Mouse (Mus musculus): ENCODE measurements at regions not wholly inside any gene's neighbourhood (a gene's known extent, or its start where the extent isn't known, plus 50 kb on each side); places are given as distances from the start of the nearest gene placed in this dataset.

- DNase-seq = no peak
Measured at GRCm38 (mm10) chr6:117237096-117237495, 68.8 kb downstream of the Cxcl12 start.

- DNase-seq = no peak
Measured at GRCm38 (mm10) chr6:117241206-117241605, 72.9 kb downstream of the Cxcl12 start.

GRCm38 (mm10) chr6:117245398-117245797 lies 77.1 kb downstream of the Cxcl12 start:
- no peak for DNase-seq

GRCm38 (mm10) chr6:117245849-117246248 lies 77.5 kb downstream of the Cxcl12 start:
- DNase-seq = no peak

- DNase-seq = peak; percentile 62
Measured at GRCm38 (mm10) chr6:117249230-117249921, 81.0 kb downstream of the Cxcl12 start.

- no peak for DNase-seq
Measured at GRCm38 (mm10) chr6:117250051-117250450, 81.7 kb downstream of the Cxcl12 start.

- DNase-seq = no peak
Measured at GRCm38 (mm10) chr6:117251383-117251925, 83.1 kb downstream of the Cxcl12 start.

- no peak for DNase-seq
Measured at GRCm38 (mm10) chr6:117252361-117252760, 84.0 kb downstream of the Cxcl12 start.

- no peak for DNase-seq
Measured at GRCm38 (mm10) chr6:117253036-117253435, 84.7 kb downstream of the Cxcl12 start.

- no peak for DNase-seq
Measured at GRCm38 (mm10) chr6:117253586-117254330, 85.4 kb downstream of the Cxcl12 start.

- peak; percentile 87 for DNase-seq
Measured at GRCm38 (mm10) chr6:117254620-117255228, 86.4 kb downstream of the Cxcl12 start.

- DNase-seq = no peak
Measured at GRCm38 (mm10) chr6:117255399-117256098, 87.2 kb downstream of the Cxcl12 start.

GRCm38 (mm10) chr6:117256099-117256471 lies 87.8 kb downstream of the Cxcl12 start:
- no peak for DNase-seq

GRCm38 (mm10) chr6:117257591-117257990 lies 89.3 kb downstream of the Cxcl12 start:
- no peak for DNase-seq

GRCm38 (mm10) chr6:117267906-117268305 lies 99.6 kb downstream of the Cxcl12 start:
- DNase-seq = no peak

GRCm38 (mm10) chr6:117268376-117268775 lies 100.0 kb downstream of the Cxcl12 start:
- no peak for DNase-seq

GRCm38 (mm10) chr6:117270261-117270660 lies 101.9 kb downstream of the Cxcl12 start:
- no peak for DNase-seq

- no peak for DNase-seq
Measured at GRCm38 (mm10) chr6:117271562-117272226, 103.4 kb downstream of the Cxcl12 start.

GRCm38 (mm10) chr6:117272227-117272955 lies 104.1 kb downstream of the Cxcl12 start:
- peak; percentile 61 for DNase-seq

GRCm38 (mm10) chr6:117275915-117276314 lies 107.6 kb downstream of the Cxcl12 start:
- DNase-seq = no peak

GRCm38 (mm10) chr6:117276850-117277249 lies 108.5 kb downstream of the Cxcl12 start:
- DNase-seq = no peak

GRCm38 (mm10) chr6:117279297-117279696 lies 111.0 kb downstream of the Cxcl12 start:
- no peak for DNase-seq
